Mouse (Mus musculus) bone marrow macrophage, adult 2 months (primary cell): Measurements from ENCODE around the gene Msantd1.

Source experiments
- CTCF ChIP-seq: IDR thresholded peaks from 2 replicates; pipeline ENCODE4 v1.5.1; 2012; ENCODE audit warnings: low read depth, mild to moderate bottlenecking, low read length, moderate library complexity
- POLR2A ChIP-seq: IDR thresholded peaks from 2 replicates; pipeline ENCODE4 v1.6.1; 2012; ENCODE audit warnings: mild to moderate bottlenecking, low read depth, low read length, borderline replicate concordance

GRCm38 (mm10) chr5:34923920-34924319 lies 16.1 kb downstream of the Msantd1 start:
- TF ChIP-seq POLR2A (no peak), CTCF (no peak)
